Mouse (Mus musculus) kidney, embryonic 15.5 days (tissue): ENCODE data around the gene Il12rb1. TPM values are rescaled to one million over a fixed set of nuclear protein-coding genes. Genes with fewer than 3 reads are reported as not detected.

Experiments used
- ATAC-seq: fragments of 200-750 bp; cut with Nextera tagmentation; replicated peaks from 2 replicates; pipeline ENCODE4 v1.8.0; 2017; ENCODE audit warnings: moderate TSS enrichment; ENCODE audit not compliant: low FRiP score
- H3K27ac ChIP-seq: fragments of 300-500 bp; sonication (generic); 2 replicates; pipeline ENCODE4 v1.5.1; 2015; ENCODE audit warnings: mild to moderate bottlenecking, inconsistent platforms
- H3K27me3 ChIP-seq: fragments of 300-500 bp; sonication (generic); 2 replicates; pipeline ENCODE4 v1.6.1; 2015; ENCODE audit warnings: inconsistent platforms
- H3K36me3 ChIP-seq: fragments of 300-500 bp; sonication (generic); 2 replicates; pipeline ENCODE4 v1.6.1; 2015; ENCODE audit warnings: inconsistent platforms
- H3K4me1 ChIP-seq: fragments of 300-500 bp; sonication (generic); 2 replicates; pipeline ENCODE4 v1.6.1; 2015; ENCODE audit warnings: inconsistent platforms
- H3K4me2 ChIP-seq: fragments of 300-500 bp; sonication (generic); 2 replicates; pipeline ENCODE4 v1.6.1; 2015; ENCODE audit warnings: moderate library complexity, mild to moderate bottlenecking, inconsistent platforms
- H3K4me3 ChIP-seq: fragments of 300-500 bp; sonication (generic); replicated peaks from 2 replicates; pipeline ENCODE4 v1.5.1; 2015; ENCODE audit warnings: mild to moderate bottlenecking, inconsistent platforms
- H3K9ac ChIP-seq: fragments of 300-500 bp; sonication (generic); 2 replicates; pipeline ENCODE4 v1.6.1; 2015; ENCODE audit warnings: mild to moderate bottlenecking, inconsistent platforms
- H3K9me3 ChIP-seq: fragments of 300-500 bp; sonication (generic); replicated peaks from 2 replicates; pipeline ENCODE4 v1.6.1; 2016; ENCODE audit warnings: inconsistent platforms
- WGBS: fragments of 180-500 bp; shearing (Covaris S2); methylation state at CpG from one replicate; pipeline ENCODE4 v1.1.7; 2015; ENCODE audit warnings: mixed read lengths; 5-methylcytosine and 5-hydroxymethylcytosine counted together
- polyA plus RNA-seq: library from polyadenylated mRNA; unstranded; fragments of >200 nt; fragmentation: Nextera tagmentation; extraction: Ambion mirVana; gene quantifications from 2 replicates; pipeline ENCODE4 v1.2.1, GENCODE M21; 2015

Il12rb1 gene
- polyA plus RNA-seq, 1 experiment from 2014 or later = 0.09 TPM

GRCm38 (mm10) chr8:70838654-70839407 is 30.6 kb downstream of the Il12rb1 start:
- H3K27ac ChIP-seq = peak overlapping the region; percentile 92

GRCm38 (mm10) chr8:70839408-70840351 is 31.4 kb downstream of the Il12rb1 start, which contains the start of gene Arrdc2:
Gene Arrdc2, minus strand, starts transcription at chr8:70839720.
- Histone ChIP-seq H3K4me3 (peak within 1 kb of the TSS; percentile 66), H3K4me2 (peak within 1 kb of the TSS; percentile 88), H3K27me3 (0 out of 2 replicates have a peak, but pooled peaks cover 3% of the 10 kb centered on the region), H3K9me3 (no peaks in the 10 kb centered on the region), H3K36me3 (peaks cover 8% of the 10 kb centered on the region; the same call in 1 of the 2 replicates), H3K4me1 (peaks cover 27% of the 10 kb centered on the region), H3K27ac (peak within 1 kb of the TSS; percentile 92), H3K9ac (peak within 1 kb of the TSS; percentile 74)
- 2% methylated on average over 55 of the region's 55 CpGs for whole genome bisulfite sequencing
- ATAC-seq = peak; percentile 97

More at GRCm38 (mm10) chr8:70838654-70839407, 30.6 kb downstream of the Il12rb1 start:
- peak; percentile 26 for ATAC-seq
- H3K9ac ChIP-seq = peak overlapping the region; percentile 74
- 2% methylated on average over 66 of the region's 66 CpGs for WGBS
- H3K27me3 ChIP-seq = 0 out of 2 replicates have a peak, but pooled peaks cover 3% of the 10 kb centered on the region
- peak overlapping the region; percentile 88 for H3K4me2 ChIP-seq
- peak overlapping the region; percentile 66 for H3K4me3 ChIP-seq
- no peaks in the 10 kb centered on the region for H3K9me3 ChIP-seq
- H3K4me1 ChIP-seq = peaks cover 30% of the 10 kb centered on the region
- peaks cover 8% of the 10 kb centered on the region; the same call in 1 of the 2 replicates for H3K36me3 ChIP-seq

GRCm38 (mm10) chr8:70840590-70840989 is 32.3 kb downstream of the Il12rb1 start:
- peaks cover 3% of the 10 kb centered on the region; the same call in 1 of the 2 replicates for H3K36me3 ChIP-seq
- 46% methylated on average over 10 of the region's 10 CpGs for WGBS
- 0 out of 2 replicates have a peak, but pooled peaks cover 3% of the 10 kb centered on the region for H3K27me3 ChIP-seq
- peak overlapping the region; percentile 92 for H3K27ac ChIP-seq
- H3K9ac ChIP-seq = no peak overlapping the region
- no peak overlapping the region for H3K4me3 ChIP-seq
- H3K4me2 ChIP-seq = peak overlapping the region; percentile 34
- no peaks in the 10 kb centered on the region for H3K9me3 ChIP-seq
- peaks cover 27% of the 10 kb centered on the region for H3K4me1 ChIP-seq
- ATAC-seq = no peak

GRCm38 (mm10) chr8:70841147-70842072 is 33.2 kb downstream of the Il12rb1 start:
- 32% methylated on average over 22 of the region's 22 CpGs for WGBS
- ATAC-seq = peak; percentile 13
- Histone ChIP-seq H3K36me3 (no peaks in the 10 kb centered on the region), H3K4me2 (peak overlapping the region; percentile 34), H3K4me1 (peaks cover 27% of the 10 kb centered on the region), H3K27ac (peak overlapping the region; percentile 92), H3K9ac (no peak overlapping the region), H3K4me3 (no peak overlapping the region), H3K9me3 (no peaks in the 10 kb centered on the region), H3K27me3 (0 out of 2 replicates have a peak, but pooled peaks cover 3% of the 10 kb centered on the region)

- H3K4me1 ChIP-seq = peaks cover 27% of the 10 kb centered on the region
- WGBS = 67% methylated on average over 25 of the region's 25 CpGs
- no peak overlapping the region for H3K9ac ChIP-seq
- no peaks in the 10 kb centered on the region for H3K36me3 ChIP-seq
- no peak overlapping the region for H3K4me2 ChIP-seq
- no peak overlapping the region for H3K27ac ChIP-seq
- no peaks in the 10 kb centered on the region for H3K9me3 ChIP-seq
- no peak for ATAC-seq
- no peak overlapping the region for H3K4me3 ChIP-seq
- 0 out of 2 replicates have a peak, but pooled peaks cover 3% of the 10 kb centered on the region for H3K27me3 ChIP-seq
Observed at GRCm38 (mm10) chr8:70842484-70842883, 34.2 kb downstream of the Il12rb1 start.

GRCm38 (mm10) chr8:70843214-70843773 is 35.0 kb downstream of the Il12rb1 start:
- WGBS = 84% methylated on average over 5 of the region's 5 CpGs

GRCm38 (mm10) chr8:70843941-70844340 is 35.7 kb downstream of the Il12rb1 start:
- H3K27ac ChIP-seq = no peak overlapping the region
- H3K4me1 ChIP-seq = peaks cover 20% of the 10 kb centered on the region
- no peak overlapping the region for H3K9ac ChIP-seq
- H3K36me3 ChIP-seq = no peaks in the 10 kb centered on the region
- 87% methylated on average over 8 of the region's 8 CpGs for WGBS
- H3K4me3 ChIP-seq = no peak overlapping the region
- H3K4me2 ChIP-seq = no peak overlapping the region
- H3K27me3 ChIP-seq = 0 out of 2 replicates have a peak, but pooled peaks cover 3% of the 10 kb centered on the region
- no peaks in the 10 kb centered on the region for H3K9me3 ChIP-seq
- ATAC-seq = no peak

More at GRCm38 (mm10) chr8:70843214-70843773, 35.0 kb downstream of the Il12rb1 start:
- H3K9ac ChIP-seq = no peak overlapping the region
- no peak overlapping the region for H3K4me2 ChIP-seq
- 0 out of 2 replicates have a peak, but pooled peaks cover 3% of the 10 kb centered on the region for H3K27me3 ChIP-seq
- no peak overlapping the region for H3K4me3 ChIP-seq
- no peaks in the 10 kb centered on the region for H3K9me3 ChIP-seq
- ATAC-seq = no peak
- peaks cover 26% of the 10 kb centered on the region for H3K4me1 ChIP-seq
- H3K36me3 ChIP-seq = no peaks in the 10 kb centered on the region
- H3K27ac ChIP-seq = no peak overlapping the region

GRCm38 (mm10) chr8:70844523-70844922 is 36.3 kb downstream of the Il12rb1 start:
- Histone ChIP-seq H3K9ac (no peak overlapping the region), H3K36me3 (no peaks in the 10 kb centered on the region), H3K4me1 (peaks cover 19% of the 10 kb centered on the region), H3K4me3 (no peak overlapping the region), H3K27ac (no peak overlapping the region), H3K9me3 (no peaks in the 10 kb centered on the region), H3K27me3 (0 out of 2 replicates have a peak, but pooled peaks cover 3% of the 10 kb centered on the region), H3K4me2 (no peak overlapping the region)
- no peak for ATAC-seq
- 0% methylated on average over 6 of the region's 6 CpGs for WGBS

- no peak overlapping the region for H3K4me2 ChIP-seq
- WGBS = 44% methylated on average over 5 of the region's 5 CpGs
Observed at GRCm38 (mm10) chr8:70845108-70845507, 36.9 kb downstream of the Il12rb1 start.

GRCm38 (mm10) chr8:70846371-70847154 is 38.3 kb downstream of the Il12rb1 start:
- peaks cover 2% of the 10 kb centered on the region for H3K4me1 ChIP-seq
- no peak overlapping the region for H3K27ac ChIP-seq
- H3K9ac ChIP-seq = no peak overlapping the region
- H3K36me3 ChIP-seq = no peaks in the 10 kb centered on the region
- 51% methylated on average over 15 of the region's 15 CpGs for WGBS
- H3K9me3 ChIP-seq = no peaks in the 10 kb centered on the region
- 0 out of 2 replicates have a peak, but pooled peaks cover 3% of the 10 kb centered on the region for H3K27me3 ChIP-seq
- ATAC-seq = no peak
- H3K4me3 ChIP-seq = no peak overlapping the region
- no peak overlapping the region for H3K4me2 ChIP-seq

More at GRCm38 (mm10) chr8:70845108-70845507, 36.9 kb downstream of the Il12rb1 start:
- Histone ChIP-seq H3K4me1 (peaks cover 16% of the 10 kb centered on the region), H3K36me3 (no peaks in the 10 kb centered on the region), H3K4me3 (no peak overlapping the region), H3K9ac (no peak overlapping the region), H3K27ac (no peak overlapping the region), H3K27me3 (0 out of 2 replicates have a peak, but pooled peaks cover 3% of the 10 kb centered on the region), H3K9me3 (no peaks in the 10 kb centered on the region)
- ATAC-seq = no peak
